Mouse (Mus musculus): ENCODE data around the gene Ptpra.

Gene Ptpra

DNA sequence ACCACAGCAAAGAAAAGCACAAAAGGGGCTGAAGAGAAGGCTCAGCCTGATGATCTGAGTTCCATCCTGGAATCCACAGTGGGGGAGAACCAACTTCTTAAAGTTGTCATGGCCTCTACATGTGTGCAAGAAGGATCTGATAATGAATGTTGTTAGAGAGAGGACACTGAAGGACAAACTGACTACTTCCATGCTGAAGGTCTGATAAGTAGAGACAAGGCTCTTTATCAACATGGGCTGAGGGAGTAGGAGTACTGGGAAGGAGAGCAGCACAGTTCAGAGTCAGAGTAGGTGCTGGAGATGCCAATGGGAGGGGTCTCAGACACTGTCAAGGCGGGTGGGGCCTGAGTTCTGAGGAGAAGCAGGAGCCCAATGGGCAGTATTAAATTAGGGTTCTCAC lies 145.5 kb downstream of the Ptpra start:
- DNase-seq (ENCODE audit: low read depth), result no peak

DNA sequence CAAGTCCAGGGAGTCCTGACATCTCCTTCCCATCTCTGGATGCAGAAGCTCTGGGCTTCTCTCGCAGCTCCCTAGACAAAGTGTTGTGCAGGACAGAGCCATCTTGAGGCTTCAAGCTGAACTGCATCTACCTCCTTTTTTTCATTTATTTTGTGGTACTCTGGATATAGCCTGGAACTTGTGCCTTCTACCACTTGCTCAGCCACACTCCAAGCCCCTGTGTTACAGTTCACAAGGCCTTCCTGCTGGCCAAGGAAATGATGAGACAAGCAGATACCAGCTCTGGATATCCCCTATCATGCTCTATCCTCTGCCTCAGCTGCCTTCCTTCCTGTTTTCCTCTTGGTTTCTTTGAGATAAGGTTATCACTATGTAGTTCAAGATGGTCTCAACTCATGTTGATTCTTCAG lies 147.5 kb downstream of the Ptpra start:
- peak; percentile 84 for DNase-seq (ENCODE audit: low read depth)

GRCm38 (mm10) chr2:130598399-130598798 lies 148.3 kb downstream of the Ptpra start:
- DNase-seq (ENCODE audit: low read depth), result no peak

DNA sequence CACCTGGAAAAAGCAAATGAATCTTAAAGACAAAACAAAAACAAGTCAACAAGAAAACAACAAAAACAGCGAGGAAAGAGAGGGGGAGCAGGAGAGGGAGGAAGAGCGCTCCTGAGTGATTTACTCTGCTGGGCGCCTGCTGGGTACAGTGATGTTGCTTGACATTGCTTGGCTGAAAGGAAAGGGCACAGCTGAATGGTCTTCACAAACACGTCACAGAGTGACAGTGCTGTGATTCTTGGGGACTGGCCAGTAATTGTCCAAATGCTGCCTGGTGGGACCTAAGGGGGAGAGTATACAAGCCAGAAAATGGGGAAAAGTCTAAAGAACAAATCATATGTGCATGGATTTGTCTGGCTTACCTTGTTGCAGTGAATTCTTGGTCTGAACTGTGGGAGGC lies 152.1 kb downstream of the Ptpra start:
- no peak for DNase-seq (ENCODE audit: low read depth)

All from 416B (cell line).